Mouse (Mus musculus): ENCODE results near the gene Gm28041. TPM values are rescaled to one million over a fixed set of nuclear protein-coding genes. Genes with fewer than 3 reads are reported as not detected.
"Not testable (repeated sequence)": the region's sequence is repeated elsewhere in the genome, so short reads cannot be mapped to it uniquely, and the experiment has no call there.

Gene Gm28041
- total RNA-seq (2021) = 1 to 10 TPM; 1.9 TPM
- long read RNA-seq, experiment 1 = 0 reads
- long read RNA-seq, experiment 2 = 0 reads

GRCm38 (mm10) chr13:67375050-67375911 lies at the start of gene Gm28041, which contains the start of gene Zfp456:
Gene Gm28041 (minus strand): TSS chr13:67375733.
Gene Zfp456 (minus strand): TSS chr13:67375810.
- DNase-seq = peak; percentile 87 to 88

- DNase-seq = not testable (repeated sequence)
Observed at GRCm38 (mm10) chr13:67422532-67422931, 47.0 kb upstream of the Gm28041 start.

- peak; percentile 28 to 48 for DNase-seq
Observed at GRCm38 (mm10) chr13:67421207-67421857, 45.8 kb upstream of the Gm28041 start, which contains the start of gene Zfp459. Gene Zfp459 (minus strand): TSS chr13:67421418.

- DNase-seq = no peak
Observed at GRCm38 (mm10) chr13:67420558-67421206, 45.1 kb upstream of the Gm28041 start.

- DNase-seq = no peak
Observed at GRCm38 (mm10) chr13:67416811-67417210, 41.3 kb upstream of the Gm28041 start.

GRCm38 (mm10) chr13:67415759-67416158 lies 40.2 kb upstream of the Gm28041 start:
- DNase-seq = no peak

GRCm38 (mm10) chr13:67413634-67414033 lies 38.1 kb upstream of the Gm28041 start:
- DNase-seq = not testable (repeated sequence)

- DNase-seq = peak; percentile 88
Observed at GRCm38 (mm10) chr13:67399183-67399903, 23.8 kb upstream of the Gm28041 start, which contains the start of gene Zfp429. Gene Zfp429 (minus strand): TSS chr13:67399819.

GRCm38 (mm10) chr13:67376255-67376654 lies 722 bp upstream of the Gm28041 start:
- not testable (repeated sequence) for DNase-seq

GRCm38 (mm10) chr13:67360131-67360744 lies 15.3 kb downstream of the Gm28041 start, which contains the start of the genes Gm28044 and Zfp953:
Gene Gm28044 (minus strand): TSS chr13:67360536.
Gene Zfp953 (minus strand): TSS chr13:67360605.
- peak; percentile 94 to 98 for DNase-seq

- DNase-seq = no peak
Observed at GRCm38 (mm10) chr13:67351854-67352253, 23.7 kb downstream of the Gm28041 start.

GRCm38 (mm10) chr13:67343422-67343821 lies 32.1 kb downstream of the Gm28041 start:
- DNase-seq = no peak

- DNase-seq = no peak
Observed at GRCm38 (mm10) chr13:67332877-67333276, 42.7 kb downstream of the Gm28041 start.

GRCm38 (mm10) chr13:67332019-67332724 lies 43.4 kb downstream of the Gm28041 start, which contains the start of gene Zfp595:
Gene Zfp595 (minus strand): TSS chr13:67332570.
- peak; percentile 93 to 95 for DNase-seq

GRCm38 (mm10) chr13:67306718-67307117 lies 68.8 kb downstream of the Gm28041 start:
- DNase-seq = peak; percentile 8 to 12

GRCm38 (mm10) chr13:67305822-67306672 lies 69.5 kb downstream of the Gm28041 start, which contains the start of gene Zfp457:
Gene Zfp457 (minus strand): TSS chr13:67306485.
- DNase-seq = peak; percentile 93 to 97
